Mouse (Mus musculus) thymus, adult 2 months (tissue): ENCODE results near the gene Tnfrsf9. TPM values are rescaled to one million over a fixed set of nuclear protein-coding genes. Genes with fewer than 3 reads are reported as not detected.

Experiments used
- DNase-seq: peaks from one replicate; pipeline ENCODE4 v3.0.0; 2021
- H3K27ac ChIP-seq: fragments of 200-500 bp; 2 replicates; pipeline ENCODE4 v1.5.1; 2012; ENCODE audit warnings: low read length, control low read depth; ENCODE audit not compliant: control insufficient read depth, insufficient read depth
- H3K27me3 ChIP-seq: fragments of 200-500 bp; 2 replicates; pipeline ENCODE4 v1.6.1; 2012; ENCODE audit warnings: mild to moderate bottlenecking, low read length, moderate library complexity, mixed read lengths; ENCODE audit not compliant: control insufficient read depth, insufficient read depth
- H3K36me3 ChIP-seq: fragments of 200-500 bp; 2 replicates; pipeline ENCODE4 v1.6.1; 2012; ENCODE audit warnings: mild to moderate bottlenecking, low read length, moderate library complexity; ENCODE audit not compliant: control insufficient read depth, insufficient read depth
- H3K4me1 ChIP-seq: fragments of 200-500 bp; replicated peaks from 2 replicates; pipeline ENCODE4 v1.6.1; 2012; ENCODE audit warnings: low read length; ENCODE audit not compliant: control insufficient read depth, insufficient read depth
- H3K4me3 ChIP-seq: fragments of 200-500 bp; 2 replicates; pipeline ENCODE4 v1.5.1; 2012; ENCODE audit warnings: mild to moderate bottlenecking, low read length, control low read depth, moderate library complexity; ENCODE audit not compliant: control insufficient read depth, insufficient read depth
- CTCF ChIP-seq: fragments of 200-500 bp; IDR thresholded peaks from 2 replicates; pipeline ENCODE4 v1.5.1; 2012; ENCODE audit warnings: mild to moderate bottlenecking, control low read depth, low read length, moderate library complexity, borderline replicate concordance; ENCODE audit not compliant: control insufficient read depth, poor library complexity, insufficient read depth; ENCODE audit errors: extremely low read depth
- POLR2A ChIP-seq: fragments of 200-500 bp; IDR thresholded peaks from 2 replicates; pipeline ENCODE4 v1.6.1; 2012; ENCODE audit warnings: mild to moderate bottlenecking, low read length, control low read depth, moderate library complexity; ENCODE audit not compliant: control insufficient read depth, poor library complexity, insufficient read depth; ENCODE audit errors: extremely low read depth
- WGBS: fragments of 180-500 bp; shearing (Covaris S2); methylation state at CpG from one replicate; pipeline ENCODE4 v1.1.7; 2018; 5-methylcytosine and 5-hydroxymethylcytosine counted together
- polyA plus RNA-seq: library from polyadenylated mRNA; depleted of rRNA; stranded (reverse); fragments of >200 nt; gene quantifications from 2 replicates; pipeline ENCODE4 v1.2.3, GENCODE M21; 2012

Tnfrsf9 gene
- polyA plus RNA-seq, 1 experiment, result 13.4 TPM

DNA sequence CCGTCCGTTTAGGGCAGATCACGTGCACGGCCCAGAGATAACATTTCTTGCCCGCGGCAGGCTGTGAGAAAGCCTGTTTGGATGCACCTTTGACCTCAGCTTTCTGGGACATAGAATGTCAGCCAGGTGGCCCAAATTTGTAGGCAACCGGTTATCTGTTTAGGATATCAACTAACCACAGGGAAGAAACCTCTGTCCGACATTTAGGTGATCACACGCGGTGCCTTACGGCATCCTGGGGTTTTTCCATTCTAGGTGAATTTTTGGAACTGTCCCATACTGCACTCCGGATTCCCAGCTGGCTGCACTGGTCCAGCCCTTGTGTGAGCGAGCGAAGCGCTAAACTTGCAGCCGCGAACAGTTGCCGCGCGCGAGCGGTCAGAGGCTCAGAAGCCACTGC, 34.7 kb upstream of the Tnfrsf9 start:
- H3K4me1 ChIP-seq, result peaks cover 5% of the 10 kb centered on the region
- no peak for DNase-seq
- no peak for TF ChIP-seq POLR2A
- TF ChIP-seq CTCF, result no peak
- no peaks in the 10 kb centered on the region for H3K36me3 ChIP-seq
- no peak overlapping the region for H3K4me3 ChIP-seq
- no peak overlapping the region for H3K27ac ChIP-seq
- no peaks in the 10 kb centered on the region for H3K27me3 ChIP-seq
- WGBS, result 98% methylated on average over 22 of the region's 22 CpGs

DNA sequence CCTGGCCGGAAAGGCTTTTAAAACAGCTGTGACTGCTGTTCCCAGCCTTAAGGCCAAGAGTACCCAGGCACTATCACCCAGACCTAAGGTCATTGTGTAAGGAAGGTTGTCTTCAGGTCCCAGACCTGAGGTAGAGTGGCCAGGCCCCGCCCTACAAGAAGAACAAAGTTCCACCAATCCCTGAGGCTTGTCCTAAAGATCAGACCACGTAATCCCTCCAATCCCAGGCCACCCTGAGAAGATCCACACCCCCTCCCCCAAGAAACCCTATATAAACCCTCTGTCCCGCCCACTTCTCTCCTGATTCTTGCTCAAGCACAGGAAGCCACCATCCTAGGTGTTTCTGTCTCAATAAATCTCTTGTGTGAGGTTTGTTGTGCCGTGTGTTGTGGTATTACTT, 34.0 kb upstream of the Tnfrsf9 start:
- TF ChIP-seq CTCF (no peak), POLR2A (no peak)
- H3K27me3 ChIP-seq, result no peaks in the 10 kb centered on the region

DNA sequence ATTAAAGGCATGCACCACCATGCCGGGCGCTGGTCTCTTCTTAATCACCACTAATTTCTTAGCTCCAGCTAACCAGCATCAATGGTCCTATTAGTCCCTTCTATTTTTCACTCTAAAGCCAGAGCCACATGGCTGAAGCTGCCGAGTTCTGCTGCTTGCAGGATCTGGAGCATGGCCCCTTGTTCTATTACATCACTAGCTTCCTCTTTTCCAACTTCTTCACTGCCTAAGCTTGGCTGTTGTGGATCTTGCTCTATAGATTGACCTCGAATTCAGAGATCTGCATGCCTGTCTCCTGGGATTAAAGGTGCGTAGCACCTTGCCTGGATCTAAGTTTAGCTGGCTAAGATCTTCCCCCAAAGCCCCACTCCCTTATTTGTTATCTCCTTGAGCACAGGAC, 31.7 kb upstream of the Tnfrsf9 start:
- Histone ChIP-seq H3K27ac (no peak overlapping the region), H3K4me3 (no peak overlapping the region), H3K27me3 (no peaks in the 10 kb centered on the region), H3K36me3 (no peaks in the 10 kb centered on the region), H3K4me1 (no peaks in the 10 kb centered on the region)
- DNase-seq, result no peak
- TF ChIP-seq CTCF (no peak), POLR2A (no peak)
- 67% methylated on average over 5 of the region's 5 CpGs for WGBS

More for the DNA sequence above, 34.0 kb upstream of the Tnfrsf9 start:
- Histone ChIP-seq H3K36me3 (no peaks in the 10 kb centered on the region), H3K27ac (no peak overlapping the region), H3K4me3 (no peak overlapping the region), H3K4me1 (no peaks in the 10 kb centered on the region)
- DNase-seq, result no peak
- 86% methylated on average over 5 of the region's 5 CpGs for WGBS

DNA sequence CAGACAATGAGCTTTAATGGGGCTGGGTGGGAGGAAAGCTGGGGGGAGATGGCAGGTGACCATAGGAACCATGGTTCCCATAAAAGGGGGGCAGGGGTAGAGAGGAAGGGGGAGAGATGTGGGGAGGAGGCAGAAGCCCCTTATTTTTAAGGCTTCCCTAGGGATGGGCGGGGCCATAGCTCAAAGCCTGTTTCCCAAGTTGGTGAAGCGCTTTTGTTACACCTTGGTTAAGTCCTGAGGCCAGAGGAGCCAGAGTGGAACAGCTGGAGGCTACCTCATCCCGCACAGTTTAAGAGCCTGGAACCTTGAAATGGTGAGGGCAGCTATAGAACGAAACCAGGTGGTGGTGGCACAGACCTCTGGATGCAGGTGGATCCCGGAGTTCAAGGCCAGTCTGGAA, 26.5 kb upstream of the Tnfrsf9 start:
- Histone ChIP-seq H3K27ac (no peak overlapping the region), H3K4me3 (no peak overlapping the region), H3K36me3 (no peaks in the 10 kb centered on the region), H3K4me1 (no peaks in the 10 kb centered on the region), H3K27me3 (no peaks in the 10 kb centered on the region)
- DNase-seq, result no peak
- WGBS, result over 99% methylated on average over 5 of the region's 5 CpGs
- no peak for TF ChIP-seq POLR2A
- no peak for TF ChIP-seq CTCF

DNA sequence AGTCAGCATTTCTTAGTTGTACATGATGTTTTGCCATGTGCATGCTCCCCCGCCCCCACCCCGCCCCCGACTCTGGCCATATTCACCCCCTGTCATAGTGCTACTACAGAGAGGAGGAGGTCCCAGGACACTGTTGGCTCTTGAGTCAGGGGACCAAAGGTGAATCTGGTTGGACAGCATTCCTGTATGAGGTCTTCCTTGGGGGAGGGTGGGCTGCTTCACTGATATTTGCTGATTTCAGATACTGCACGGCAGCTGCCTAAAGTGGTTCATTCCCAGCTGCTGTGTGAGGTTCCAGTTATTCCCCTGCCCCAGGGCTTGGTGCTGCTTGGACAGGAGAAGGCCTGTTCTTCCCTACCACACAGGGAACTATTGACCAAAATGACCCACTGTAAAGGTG, 25.9 kb upstream of the Tnfrsf9 start:
- no peak overlapping the region for H3K4me3 ChIP-seq
- 95% methylated on average over 4 of the region's 4 CpGs for WGBS
- H3K4me1 ChIP-seq, result 0 out of 2 replicates have a peak, but pooled peaks cover under 1% of the 10 kb centered on the region
- H3K27me3 ChIP-seq, result no peaks in the 10 kb centered on the region
- no peak overlapping the region for H3K27ac ChIP-seq
- no peak for DNase-seq
- no peaks in the 10 kb centered on the region for H3K36me3 ChIP-seq
- TF ChIP-seq CTCF (no peak), POLR2A (no peak)

DNA sequence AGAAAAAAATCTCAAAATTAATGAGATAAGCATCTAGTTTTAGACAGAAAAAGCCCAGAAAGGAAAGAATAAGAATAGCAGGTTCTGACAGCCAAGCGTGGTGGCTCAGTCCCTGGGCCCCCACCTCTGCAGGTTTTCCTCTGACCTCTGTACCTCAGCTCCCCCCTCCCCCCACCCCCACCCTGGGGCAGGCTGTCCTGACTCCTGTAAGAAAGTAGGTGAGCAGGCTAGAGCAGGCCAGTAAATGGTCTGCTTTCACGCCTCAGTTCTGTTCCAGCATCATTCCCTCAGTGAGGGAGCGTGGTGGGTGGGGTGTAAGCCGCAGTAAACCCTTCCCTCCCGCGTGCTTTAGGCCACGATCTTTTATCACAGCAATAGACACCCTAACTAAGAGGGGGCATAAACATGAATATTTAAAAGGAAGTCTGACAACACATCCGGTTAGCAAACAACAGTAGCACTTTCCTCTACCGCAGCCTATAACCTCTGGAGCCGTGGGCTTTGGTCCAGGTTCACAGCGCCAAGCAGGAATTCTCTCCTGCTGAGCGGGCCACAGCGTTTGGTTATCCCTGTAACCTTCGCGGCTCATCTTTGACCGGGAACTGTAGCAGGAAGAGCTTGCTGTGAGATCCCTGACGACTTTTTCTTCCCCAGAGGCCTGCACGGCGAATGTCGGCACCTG, 24.9 kb upstream of the Tnfrsf9 start:
- TF ChIP-seq POLR2A, result no peak
- TF ChIP-seq CTCF, result no peak
- H3K4me3 ChIP-seq, result no peak overlapping the region
- H3K4me1 ChIP-seq, result peaks cover 8% of the 10 kb centered on the region
- no peaks in the 10 kb centered on the region for H3K36me3 ChIP-seq
- H3K27me3 ChIP-seq, result no peaks in the 10 kb centered on the region
- WGBS, result 80% methylated on average over 20 of the region's 20 CpGs
- no peak overlapping the region for H3K27ac ChIP-seq
- DNase-seq, result no peak

DNA sequence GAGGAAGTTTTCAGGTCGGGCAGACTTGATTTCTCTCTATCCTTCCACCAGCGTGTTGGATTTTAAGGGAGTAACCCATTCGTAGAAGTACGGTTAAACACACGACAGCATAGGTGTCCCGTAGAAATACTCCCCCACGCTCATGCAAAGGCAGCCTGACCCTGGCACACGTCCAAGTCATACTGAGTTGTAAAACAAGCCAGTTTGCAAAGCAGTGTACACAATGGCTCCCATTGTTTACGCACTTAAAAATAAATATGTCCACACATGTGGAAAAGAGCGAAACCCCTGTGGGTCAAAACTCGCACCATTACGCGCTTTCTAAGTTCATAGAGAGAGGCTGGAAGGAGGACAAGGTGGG, 24.4 kb upstream of the Tnfrsf9 start:
- Histone ChIP-seq H3K4me3 (no peak overlapping the region), H3K27me3 (no peaks in the 10 kb centered on the region), H3K27ac (no peak overlapping the region), H3K36me3 (no peaks in the 10 kb centered on the region), H3K4me1 (peaks cover 13% of the 10 kb centered on the region)
- DNase-seq, result no peak
- WGBS, result 91% methylated on average over 13 of the region's 13 CpGs
- TF ChIP-seq POLR2A (no peak), CTCF (no peak)

DNA sequence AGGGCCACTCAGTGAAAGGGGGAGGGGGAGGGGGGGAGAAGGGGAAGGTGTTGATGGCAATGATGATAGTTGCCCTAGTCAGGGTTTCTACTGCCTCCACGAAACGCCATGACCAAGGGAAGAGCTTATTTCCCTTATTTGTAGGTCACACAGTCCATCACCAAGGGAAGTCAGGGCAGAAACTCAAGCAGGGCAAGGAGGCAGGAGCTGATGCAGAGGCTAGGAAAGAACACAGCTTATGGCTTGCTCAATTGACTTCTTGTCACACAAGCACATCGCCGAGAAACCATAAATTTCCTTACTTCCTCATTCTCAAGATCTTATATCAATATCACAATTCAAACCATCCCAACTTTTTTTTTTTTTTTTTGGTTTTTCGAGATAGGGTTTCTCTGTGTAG, 23.1 kb upstream of the Tnfrsf9 start:
- Histone ChIP-seq H3K4me3 (no peak overlapping the region), H3K27ac (no peak overlapping the region), H3K4me1 (peaks cover 27% of the 10 kb centered on the region), H3K27me3 (no peaks in the 10 kb centered on the region), H3K36me3 (no peaks in the 10 kb centered on the region)
- 23% methylated on average over 5 of the region's 5 CpGs for WGBS
- DNase-seq, result no peak
- TF ChIP-seq CTCF (no peak), POLR2A (no peak)
